Mouse (Mus musculus) embryonic fibroblast, embryonic 13.5 days (primary cell): ENCODE data around the gene Fbrs.

ENCODE experiments used
- CTCF ChIP-seq: IDR thresholded peaks from 2 replicates; pipeline ENCODE4 v1.5.1; 2011; ENCODE audit warnings: mild to moderate bottlenecking, control low read depth, low read length, moderate library complexity, borderline replicate concordance; ENCODE audit not compliant: insufficient read depth
- POLR2A ChIP-seq: IDR thresholded peaks from 2 replicates; pipeline ENCODE4 v1.6.1; 2011; ENCODE audit warnings: low read depth, mild to moderate bottlenecking, control low read depth, low read length, moderate library complexity

GRCm38 (mm10) chr7:127519284-127519683, 40.3 kb downstream of the Fbrs start, which contains the start of gene Gm42715:
- TF ChIP-seq CTCF (no peak), POLR2A (no peak)
